Mouse (Mus musculus) adrenal gland, adult 18-20 months (tissue): ENCODE results near the gene Def6. TPM values are rescaled to one million over a fixed set of nuclear protein-coding genes. Genes with fewer than 3 reads are reported as not detected.
A peak's percentile ranks its signal among the peaks of the same experiment; 100 is the strongest.

Experiments
- DNase-seq, 2 experiments: peaks; one replicate each; pipeline ENCODE4 v3.0.0; 2021 to 2022; ENCODE audit warnings: low spot score in 2 of 2
- total RNA-seq, 2 experiments: library from RNA; stranded (reverse); gene quantifications; 1 replicate in 1 of 2; 2 replicates in 1 of 2; pipeline ENCODE4 v1.2.3; 2021

Gene Def6
- total RNA-seq, 2 experiments from 2014 or later = 1.2 to 1.3 TPM

DNA sequence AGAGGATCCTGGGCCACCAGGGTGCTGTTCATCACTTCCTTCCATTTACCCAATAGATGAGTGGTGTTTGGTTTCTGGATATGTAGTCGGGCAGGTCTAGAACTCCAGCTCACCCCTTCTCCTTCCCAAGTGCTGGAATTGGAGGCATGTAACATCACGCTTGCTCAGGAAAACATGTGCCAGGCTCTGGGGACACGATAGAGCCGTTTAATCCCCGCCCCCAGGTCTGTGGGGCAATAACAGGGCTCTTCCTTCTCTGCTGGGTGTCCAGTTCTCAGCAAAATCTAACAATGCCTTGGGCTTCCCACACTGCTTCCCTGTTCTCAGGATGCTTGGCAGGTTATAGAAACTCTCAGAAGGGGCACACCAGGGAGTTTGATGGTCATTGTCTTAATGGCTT lies 29.8 kb downstream of the Def6 start:
- no peak for DNase-seq

DNA sequence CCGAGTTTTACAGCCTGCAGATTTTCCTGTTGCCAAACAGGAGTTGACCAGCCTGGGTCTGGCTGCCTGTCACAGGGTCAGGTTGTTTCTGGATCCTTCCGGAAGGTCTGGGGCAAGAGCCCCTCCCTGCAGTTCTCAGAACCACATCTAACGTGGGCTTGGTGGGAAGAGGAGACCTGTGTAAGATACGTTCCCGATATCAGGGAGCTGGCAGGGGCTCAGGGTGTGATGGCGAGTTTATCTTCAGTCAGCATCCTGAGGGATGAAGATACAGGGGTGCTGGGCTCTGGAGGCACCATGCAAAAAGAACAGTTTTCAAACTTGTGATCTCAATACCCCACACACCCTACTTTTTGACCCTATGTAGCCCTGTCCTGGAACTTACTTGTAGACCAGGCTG lies 30.3 kb downstream of the Def6 start:
- no peak for DNase-seq

DNA sequence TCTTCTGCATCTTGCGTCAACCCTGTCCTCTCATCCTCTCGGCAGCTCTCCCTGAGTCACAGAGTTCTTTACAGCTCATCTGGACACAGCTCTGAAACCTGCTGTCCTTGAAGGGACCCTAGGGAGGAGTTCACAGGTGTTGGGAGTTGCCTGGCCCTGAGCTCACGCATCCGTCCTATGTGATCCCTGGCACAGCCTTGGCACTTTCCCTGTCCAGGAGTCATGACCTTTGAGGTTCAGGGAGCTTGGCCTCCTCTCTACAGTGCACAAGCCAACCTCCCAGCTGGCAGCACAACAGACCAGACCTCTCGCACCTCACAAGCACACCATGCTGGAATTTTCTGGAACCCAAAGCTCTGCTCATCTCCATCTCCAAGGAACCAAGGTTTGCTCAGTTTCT lies 33.3 kb downstream of the Def6 start:
- DNase-seq = no peak

DNA sequence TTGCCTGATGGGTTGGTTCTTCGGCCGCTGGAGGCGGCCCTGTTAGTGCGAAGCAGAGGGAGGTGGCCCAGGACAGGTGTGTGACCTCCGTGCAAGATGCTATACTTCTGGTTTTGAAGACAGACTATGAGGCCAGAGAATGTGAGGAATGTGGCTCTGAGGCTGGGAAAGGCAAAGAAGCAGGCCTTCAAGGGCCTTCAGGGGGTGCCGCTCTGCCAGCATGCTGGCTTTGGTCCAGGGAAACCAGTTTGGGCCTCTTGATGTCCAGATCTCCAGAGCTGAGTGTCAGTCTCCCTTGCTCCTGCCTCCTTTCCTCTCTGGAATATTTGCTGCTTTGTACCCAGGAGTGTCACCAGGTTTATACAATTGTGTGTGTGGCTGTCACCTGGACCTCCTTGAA lies 34.7 kb downstream of the Def6 start:
- no peak for DNase-seq

DNA sequence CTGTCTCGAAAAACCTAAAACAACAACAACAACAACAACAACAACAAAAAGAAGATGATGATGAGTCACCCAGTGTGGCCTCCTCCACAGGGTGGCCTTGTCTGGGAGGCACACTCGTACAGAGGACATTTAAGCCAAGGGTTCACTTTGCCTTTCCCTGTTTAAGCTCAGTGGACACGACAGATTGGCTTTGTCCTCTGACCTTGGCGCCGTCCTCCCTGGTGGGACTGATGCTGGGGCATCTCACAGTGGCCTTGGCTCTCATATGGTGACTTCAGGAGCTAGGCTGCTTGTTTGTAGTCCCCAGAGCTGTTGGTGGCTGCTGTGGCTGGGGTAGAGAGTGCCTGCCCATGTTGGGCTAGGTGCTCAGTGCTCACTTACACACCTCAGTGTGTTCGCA lies 36.6 kb downstream of the Def6 start:
- no peak for DNase-seq

DNA sequence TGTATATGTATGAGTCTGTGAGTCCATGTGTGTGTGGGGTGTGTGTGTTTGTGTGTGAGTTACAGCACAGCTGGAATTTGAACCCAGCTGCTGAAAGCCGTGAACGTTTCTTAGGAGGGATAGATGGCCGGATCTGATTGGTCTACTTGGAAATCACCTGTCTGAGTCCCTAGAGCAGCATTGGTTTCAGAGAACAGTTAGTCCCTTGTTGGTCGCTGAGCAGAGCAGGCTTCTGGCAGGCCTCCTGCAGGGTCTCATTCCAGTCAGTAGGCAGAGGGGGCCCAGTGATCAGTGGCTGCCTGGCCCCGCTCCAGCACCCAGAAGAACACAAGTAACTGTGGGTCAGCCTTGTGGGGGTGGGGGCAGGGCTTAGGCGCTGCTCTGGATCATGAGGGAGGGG lies 37.1 kb downstream of the Def6 start:
- no peak for DNase-seq

DNA sequence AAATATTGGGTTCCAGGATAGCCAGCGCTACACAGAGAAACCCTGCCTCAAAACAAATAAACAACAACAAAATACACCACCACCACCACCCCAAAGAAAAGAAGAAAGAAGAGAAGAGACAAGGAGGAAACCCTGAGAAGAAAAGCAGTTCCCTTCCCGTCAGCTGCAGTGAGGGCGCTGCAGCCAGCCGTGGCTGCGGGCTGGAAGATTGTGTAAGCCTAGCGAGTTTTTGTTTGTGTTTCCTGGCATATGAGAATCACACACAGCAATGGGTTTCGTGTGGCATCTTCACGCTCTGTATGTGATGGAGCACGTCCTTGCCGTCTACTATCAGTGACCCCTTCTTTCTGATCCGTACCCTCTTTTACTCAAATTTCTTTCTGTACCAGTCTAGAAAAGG lies 39.1 kb downstream of the Def6 start:
- no peak for DNase-seq

DNA sequence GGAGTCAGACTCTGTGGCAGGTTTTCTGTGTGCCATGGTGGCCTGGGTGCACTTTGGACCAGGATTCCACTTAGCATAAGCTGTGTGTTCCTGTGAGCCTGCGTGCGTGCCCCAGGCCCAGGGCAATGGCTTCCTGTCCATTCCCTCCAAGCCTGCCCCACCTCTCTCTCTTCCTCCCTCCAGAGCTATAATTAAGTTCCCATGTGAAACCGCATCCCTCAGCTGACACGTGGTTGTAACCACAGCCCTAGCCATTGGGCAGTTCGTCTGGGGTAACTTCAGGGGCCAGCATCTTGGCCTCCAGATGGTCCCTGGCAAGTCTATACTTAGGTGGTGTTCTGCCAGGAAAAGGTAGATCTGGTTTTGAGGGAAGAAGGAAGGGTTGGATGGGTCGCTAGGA lies 40.0 kb downstream of the Def6 start:
- no peak for DNase-seq

DNA sequence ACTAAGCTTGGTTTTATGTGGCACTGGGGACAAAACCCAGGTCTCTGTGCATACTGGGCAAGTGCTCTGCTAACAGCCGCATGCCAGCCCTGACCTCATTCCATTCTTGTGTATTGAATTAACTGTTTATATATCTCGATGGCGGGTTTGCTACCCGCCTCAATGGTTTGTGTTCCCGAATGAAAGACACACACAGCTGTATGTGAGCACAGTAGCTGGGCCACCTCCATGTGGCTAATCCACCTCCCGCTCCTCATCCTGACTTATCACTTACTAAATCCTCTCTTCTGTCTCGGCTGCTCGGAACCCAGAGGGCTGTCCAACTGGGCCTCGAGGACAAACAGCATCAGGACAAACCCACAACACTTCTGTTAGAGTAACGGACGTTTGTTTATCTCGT lies 41.5 kb downstream of the Def6 start:
- no peak for DNase-seq

DNA sequence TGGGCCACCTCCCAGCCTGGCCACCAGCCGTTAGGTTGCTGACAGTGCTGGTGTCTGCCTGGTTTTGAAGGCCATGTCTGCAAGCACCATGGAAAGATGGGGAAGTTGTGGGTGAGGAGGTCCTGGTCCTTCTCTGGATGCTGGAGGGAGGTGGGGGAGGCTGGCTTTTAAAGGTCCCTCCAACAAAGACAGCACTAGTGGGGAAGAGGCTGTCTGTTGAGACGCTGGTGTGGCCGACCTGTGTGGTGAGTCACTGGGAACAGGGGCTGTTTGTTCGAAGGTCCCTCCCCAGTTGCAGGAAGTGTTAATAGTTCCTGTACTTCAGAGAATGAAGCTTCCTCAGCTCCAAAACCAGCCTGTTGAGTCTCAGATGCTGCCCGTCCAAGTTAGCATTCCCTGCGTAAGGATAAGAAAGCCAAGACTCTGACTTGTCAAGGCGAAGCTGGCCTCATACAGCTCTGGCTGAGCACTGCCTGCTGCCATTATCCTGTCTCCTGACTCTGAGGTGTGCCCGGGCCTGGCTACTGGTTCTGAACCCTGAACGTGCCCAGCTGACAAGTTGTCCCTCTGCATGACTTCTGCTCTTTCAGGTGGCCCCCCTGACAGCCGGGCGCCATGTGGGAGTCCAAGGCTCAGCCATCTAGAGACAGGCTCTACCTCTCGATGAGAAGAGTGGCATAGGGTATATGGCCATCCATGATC lies 44.2 kb downstream of the Def6 start:
- DNase-seq = no peak

DNA sequence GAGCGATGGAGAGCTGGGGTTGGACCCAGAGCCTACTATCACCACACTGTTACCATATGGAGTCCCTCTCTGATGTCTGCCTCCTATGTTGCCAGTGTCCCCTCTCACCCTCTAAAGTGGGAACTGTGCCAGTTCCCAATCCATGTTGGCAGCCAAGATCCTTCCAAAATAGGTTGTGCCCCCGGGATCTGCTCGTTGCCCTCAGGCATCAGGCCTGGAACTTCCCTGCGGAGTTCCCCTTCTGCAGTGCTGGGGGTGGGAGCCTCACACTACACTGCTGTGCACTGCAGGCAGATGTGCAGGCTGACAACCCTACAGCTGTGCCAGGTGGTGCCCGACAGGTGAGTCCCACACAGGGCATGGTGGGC lies 44.7 kb downstream of the Def6 start:
- no peak for DNase-seq

DNA sequence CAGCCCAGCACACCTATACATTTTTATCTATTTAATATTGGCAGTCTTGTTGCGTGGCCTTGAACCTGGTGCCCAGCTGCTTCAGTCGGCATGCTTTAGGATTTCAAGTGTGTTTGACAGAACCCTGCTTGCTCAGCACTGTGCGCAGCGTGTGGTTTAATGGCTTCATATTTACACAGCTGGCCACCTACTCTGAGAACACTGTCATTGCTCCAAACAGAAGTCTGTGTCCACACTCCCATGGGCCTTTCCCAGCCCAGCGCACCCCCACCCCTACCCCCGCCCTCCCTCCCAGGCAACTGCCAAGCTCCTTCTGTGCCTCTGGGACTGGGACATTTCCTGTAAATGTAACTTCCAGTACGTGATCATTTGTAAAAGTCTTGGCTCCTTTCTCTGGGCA lies 45.6 kb downstream of the Def6 start:
- DNase-seq = no peak

DNA sequence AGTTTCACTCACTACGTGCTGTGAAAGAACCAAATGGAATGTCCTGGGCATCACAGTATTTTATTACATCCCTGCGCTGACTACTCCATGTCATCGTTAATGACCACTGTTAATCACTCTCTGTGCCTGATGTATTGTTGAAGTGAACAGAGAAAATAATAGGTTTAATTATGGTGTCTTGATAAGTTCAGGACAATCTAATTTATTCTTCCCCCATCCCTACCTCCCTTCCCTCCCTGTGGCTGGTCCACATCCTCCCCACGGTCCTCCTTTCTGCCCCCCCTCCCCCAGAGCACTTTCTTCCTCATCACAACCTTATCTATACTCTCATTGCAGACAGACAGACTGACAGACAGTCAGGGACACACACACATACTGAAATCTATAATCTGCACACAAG lies 47.2 kb downstream of the Def6 start:
- no peak for DNase-seq

DNA sequence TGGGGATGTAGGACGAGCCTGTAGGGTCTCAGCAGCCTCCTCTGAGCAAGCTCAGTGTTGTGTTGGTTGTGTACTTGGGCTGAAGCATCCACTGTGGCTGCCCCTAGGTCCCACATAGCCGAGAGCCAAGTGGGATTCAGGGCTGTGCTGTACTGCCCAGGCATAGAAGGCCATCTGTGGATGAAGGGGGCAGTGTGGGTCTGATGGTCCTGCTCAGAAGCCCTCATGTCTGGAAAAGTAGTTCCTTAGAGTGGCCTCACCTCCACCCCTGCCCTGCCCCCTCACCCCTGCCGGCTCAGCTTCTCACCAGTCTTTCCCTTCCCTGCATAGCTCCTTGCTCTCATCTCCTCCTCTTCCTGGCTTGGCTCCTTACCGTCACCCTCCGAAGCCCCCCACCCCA lies 48.1 kb downstream of the Def6 start:
- DNase-seq = no peak

DNA sequence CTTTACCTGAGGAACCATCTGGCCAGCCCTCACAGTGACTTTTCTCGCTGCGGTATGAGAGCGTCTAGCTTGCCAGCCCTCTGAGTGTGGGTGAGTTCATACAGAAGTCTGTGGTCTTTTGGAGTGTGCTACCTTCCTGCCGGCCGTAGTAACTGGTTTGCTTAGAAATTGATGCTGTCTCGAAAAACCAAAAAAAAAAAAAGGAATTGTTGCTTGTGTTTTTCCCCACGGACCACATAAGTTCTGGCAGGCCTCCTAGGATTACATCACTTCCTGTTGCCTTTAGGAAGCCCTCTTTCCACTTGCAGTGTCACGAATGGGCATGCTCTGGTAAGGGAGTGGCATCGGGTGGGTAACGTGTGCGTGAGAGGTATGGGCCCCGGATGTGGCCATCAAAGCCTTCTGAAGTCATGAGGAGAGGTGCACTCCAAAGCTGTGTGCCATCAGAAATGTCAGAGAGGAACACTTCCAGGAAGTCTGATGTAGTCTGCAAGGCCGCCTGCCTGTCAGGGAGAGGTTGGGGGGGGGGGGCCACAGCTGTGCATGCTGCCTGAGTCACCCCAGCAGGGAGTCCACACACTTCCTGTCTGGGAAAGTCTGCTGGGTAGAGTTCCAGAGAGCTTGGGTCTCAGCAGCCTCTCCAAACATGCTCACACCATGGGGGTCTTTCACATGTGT lies 49.2 kb downstream of the Def6 start:
- peak in 1 of 2 experiments; percentile 44 for DNase-seq

DNA sequence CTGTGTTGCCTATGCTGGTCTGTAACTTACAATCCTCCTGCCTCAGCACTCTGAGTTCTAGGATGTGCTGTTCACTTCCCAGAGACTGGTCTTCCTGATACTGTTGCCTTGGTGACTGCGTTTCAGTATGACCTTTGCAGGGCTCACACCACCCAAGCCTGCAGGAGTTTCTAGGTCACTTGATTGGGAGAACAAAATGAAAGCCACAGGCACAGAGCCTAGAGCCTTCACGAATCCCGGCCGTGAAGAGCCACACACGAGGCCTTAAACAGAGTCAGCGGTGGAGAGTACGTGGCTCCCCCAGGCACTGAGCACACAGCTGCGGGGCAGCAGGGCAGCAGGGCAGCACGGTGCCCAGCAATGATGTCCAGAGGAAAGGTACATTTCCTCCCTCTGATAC lies 50.7 kb downstream of the Def6 start:
- no peak for DNase-seq

DNA sequence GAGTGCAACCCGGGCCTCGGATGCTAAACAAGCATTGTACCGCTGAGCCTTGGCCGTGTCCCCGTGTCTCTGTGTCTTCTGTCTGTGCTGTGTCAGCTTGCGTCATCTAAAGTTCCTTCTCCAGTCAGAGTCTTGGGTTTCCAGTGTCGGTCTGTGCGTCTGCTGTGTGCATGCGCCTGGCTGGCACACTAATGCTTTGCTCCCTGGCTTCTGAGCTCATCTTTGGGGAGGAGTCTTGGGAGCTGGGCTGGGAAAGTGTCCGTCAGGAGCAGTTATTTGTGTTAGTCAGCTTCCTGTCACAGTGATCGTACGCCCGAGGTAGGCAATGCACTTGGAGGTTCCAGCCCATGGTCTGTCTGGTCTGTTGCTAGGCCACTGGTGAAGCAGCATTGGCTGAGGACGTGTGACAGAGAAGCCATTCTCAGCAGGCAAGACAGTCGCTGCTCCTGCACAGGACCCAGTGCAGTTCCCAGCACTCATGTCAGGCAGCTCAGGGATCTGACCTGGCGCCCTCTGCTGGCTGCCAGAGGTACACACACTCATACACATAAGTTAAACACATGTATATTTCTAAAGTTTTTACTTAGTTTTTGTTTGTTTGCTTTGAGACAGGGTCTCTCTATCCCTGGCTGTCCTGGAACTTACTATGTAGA lies 52.4 kb downstream of the Def6 start:
- DNase-seq = no peak

DNA sequence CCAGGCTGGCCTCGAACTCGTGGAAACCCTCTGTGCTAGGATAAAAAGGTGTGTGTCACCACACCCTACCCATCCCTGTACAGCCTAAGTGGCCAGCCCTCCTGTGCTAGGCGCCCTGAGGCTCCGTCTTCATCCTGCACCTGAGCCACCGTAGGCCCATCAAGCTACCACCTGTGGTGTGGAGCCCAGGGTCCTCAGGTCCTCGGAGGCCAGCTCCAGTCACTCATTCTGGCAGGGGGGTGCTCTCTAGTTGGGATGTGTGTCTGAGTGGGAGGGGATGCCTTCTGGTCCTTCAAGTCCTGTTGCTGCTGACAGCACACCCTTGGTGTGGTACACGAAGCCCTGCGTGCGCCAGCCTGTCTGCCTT lies 52.9 kb downstream of the Def6 start:
- DNase-seq = no peak

DNA sequence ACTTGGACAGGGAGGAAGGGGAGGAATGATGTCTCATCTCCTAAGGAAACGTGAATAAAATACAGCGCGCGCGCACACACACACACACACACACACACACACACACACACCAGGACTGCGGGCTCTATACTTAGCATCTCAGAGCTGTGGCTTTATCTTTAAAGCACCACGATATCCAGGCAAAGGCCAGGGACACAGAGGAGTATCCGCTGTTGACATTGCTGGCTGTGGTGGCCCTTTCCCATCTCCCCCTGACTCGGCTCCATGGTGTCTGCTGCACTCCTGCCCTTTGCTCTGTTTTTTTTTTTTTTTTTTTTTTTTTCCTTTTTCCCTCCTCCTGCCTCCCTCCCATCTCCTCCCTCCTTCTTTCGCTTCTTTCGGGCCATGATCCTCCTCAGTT lies 54.2 kb downstream of the Def6 start:
- DNase-seq = no peak

DNA sequence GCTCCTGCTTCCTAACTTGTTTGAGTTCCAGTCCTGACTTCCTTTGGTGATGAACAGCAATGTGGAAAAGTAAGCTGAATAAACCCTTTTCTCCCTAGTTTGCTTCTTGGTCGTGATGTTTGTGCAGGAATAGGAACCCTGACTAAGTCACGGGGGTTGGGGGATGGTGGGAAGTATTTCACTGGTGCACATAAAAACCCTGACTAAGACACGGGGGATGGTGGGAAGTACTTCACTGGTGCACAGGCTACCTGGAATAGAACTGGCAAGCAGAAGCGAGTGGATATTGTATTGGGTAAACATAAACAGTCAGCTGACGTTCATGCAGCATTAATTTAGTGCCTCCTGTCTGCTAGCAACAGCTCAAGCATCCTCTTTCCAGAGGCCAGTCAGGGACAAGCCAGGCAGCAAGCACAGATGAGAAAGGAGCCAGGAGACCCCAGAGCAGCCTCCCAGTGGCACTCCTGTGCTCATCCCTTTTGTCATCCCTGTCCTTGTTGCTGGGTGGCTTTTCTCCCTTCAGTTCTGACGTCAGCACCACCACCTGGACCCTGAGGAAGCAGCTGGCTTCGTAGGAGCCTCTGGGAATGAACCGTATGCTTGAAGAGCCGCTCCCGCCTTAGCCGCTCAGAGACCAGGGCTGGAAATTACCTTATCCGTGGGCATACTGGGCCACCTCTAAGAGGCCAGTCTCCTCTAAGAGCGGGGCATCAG lies 55.8 kb downstream of the Def6 start:
- no peak for DNase-seq

DNA sequence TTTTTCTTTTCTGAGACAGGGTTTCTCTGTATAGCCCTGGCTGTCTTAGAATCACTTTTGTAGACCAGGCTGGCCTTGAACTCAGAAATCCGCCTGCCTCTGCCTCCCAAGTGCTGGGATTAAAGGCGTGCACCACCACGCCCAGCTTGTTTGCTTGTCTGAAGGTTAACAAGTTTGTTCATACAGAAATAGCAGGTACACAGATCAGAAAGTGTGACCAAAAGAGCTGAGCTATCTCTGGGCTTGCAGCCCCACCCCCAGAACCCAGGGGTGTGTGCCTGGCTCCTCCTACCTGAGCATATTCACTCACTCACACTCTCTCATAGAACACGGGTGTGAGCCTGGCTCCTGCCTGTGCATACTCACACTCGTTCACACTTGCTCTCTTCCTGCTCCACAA lies 59.7 kb downstream of the Def6 start:
- DNase-seq = no peak

DNA sequence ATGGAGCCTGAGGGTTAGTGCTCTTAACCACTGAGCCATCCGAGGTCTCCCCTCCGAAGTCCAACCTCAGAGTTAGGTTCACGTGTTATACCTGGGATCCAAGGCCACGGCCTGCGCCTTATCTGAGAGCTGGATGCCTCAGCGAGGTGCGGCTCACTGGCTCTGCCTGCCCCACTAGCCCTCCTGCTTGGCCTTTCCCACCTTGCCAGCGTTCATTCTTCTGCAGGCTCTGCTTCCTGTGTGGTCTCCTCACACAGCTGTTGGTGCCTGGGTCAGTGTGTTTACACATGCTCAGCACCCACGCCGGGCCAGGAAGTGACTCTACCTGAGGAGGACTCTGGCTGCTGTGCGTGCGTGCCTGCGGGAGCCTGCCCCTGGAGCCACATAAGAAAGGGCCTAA lies 62.6 kb downstream of the Def6 start:
- no peak for DNase-seq
